Mouse (Mus musculus) liver, embryonic 15.5 days (tissue): Measurements from ENCODE around the gene Fam174b. TPM values are rescaled to one million over a fixed set of nuclear protein-coding genes. Genes with fewer than 3 reads are reported as not detected.

Experiments used
- ATAC-seq: fragments of 200-750 bp; cut with Nextera tagmentation; 2 replicates; pipeline ENCODE4 v1.8.0; 2017; ENCODE audit warnings: moderate number of reproducible peaks, mild to moderate bottlenecking, moderate library complexity; ENCODE audit not compliant: insufficient read depth
- H3K27ac ChIP-seq: fragments of 300-500 bp; sonication (generic); replicated peaks from 2 replicates; pipeline ENCODE4 v1.5.1; 2015; ENCODE audit warnings: mild to moderate bottlenecking, inconsistent platforms
- H3K27me3 ChIP-seq: fragments of 300-500 bp; sonication (generic); 2 replicates; pipeline ENCODE4 v1.6.1; 2015; ENCODE audit warnings: mild to moderate bottlenecking, inconsistent platforms
- H3K36me3 ChIP-seq: fragments of 300-500 bp; sonication (generic); replicated peaks from 2 replicates; pipeline ENCODE4 v1.6.1; 2015; ENCODE audit warnings: moderate library complexity, mild to moderate bottlenecking, inconsistent platforms
- H3K4me1 ChIP-seq: fragments of 300-500 bp; sonication (generic); replicated peaks from 2 replicates; pipeline ENCODE4 v1.6.1; 2015; ENCODE audit warnings: inconsistent platforms
- H3K4me2 ChIP-seq: fragments of 300-500 bp; sonication (generic); 2 replicates; pipeline ENCODE4 v1.6.1; 2015; ENCODE audit warnings: moderate library complexity, mild to moderate bottlenecking, inconsistent platforms
- H3K4me3 ChIP-seq: fragments of 300-500 bp; sonication (generic); replicated peaks from 2 replicates; pipeline ENCODE4 v1.5.1; 2015; ENCODE audit warnings: mild to moderate bottlenecking, inconsistent platforms
- H3K9ac ChIP-seq: fragments of 300-500 bp; sonication (generic); 2 replicates; pipeline ENCODE4 v1.6.1; 2015; ENCODE audit warnings: moderate library complexity, mild to moderate bottlenecking, inconsistent platforms
- H3K9me3 ChIP-seq: fragments of 300-500 bp; sonication (generic); replicated peaks from 2 replicates; pipeline ENCODE4 v1.6.1; 2016; ENCODE audit warnings: inconsistent platforms
- WGBS: fragments of 180-500 bp; shearing (Covaris S2); methylation state at CpG from one replicate; pipeline ENCODE4 v1.1.7; 2015; ENCODE audit warnings: mixed read lengths; ENCODE audit not compliant: insufficient replicate concordance; 5-methylcytosine and 5-hydroxymethylcytosine counted together
- polyA plus RNA-seq: library from polyadenylated mRNA; unstranded; fragments of >200 nt; fragmentation: Nextera tagmentation; extraction: Ambion mirVana; gene quantifications from 2 replicates; pipeline ENCODE4 v1.2.1, GENCODE M21; 2015

Gene Fam174b
- polyA plus RNA-seq, 1 experiment from 2014 or later, result 3.5 TPM

DNA sequence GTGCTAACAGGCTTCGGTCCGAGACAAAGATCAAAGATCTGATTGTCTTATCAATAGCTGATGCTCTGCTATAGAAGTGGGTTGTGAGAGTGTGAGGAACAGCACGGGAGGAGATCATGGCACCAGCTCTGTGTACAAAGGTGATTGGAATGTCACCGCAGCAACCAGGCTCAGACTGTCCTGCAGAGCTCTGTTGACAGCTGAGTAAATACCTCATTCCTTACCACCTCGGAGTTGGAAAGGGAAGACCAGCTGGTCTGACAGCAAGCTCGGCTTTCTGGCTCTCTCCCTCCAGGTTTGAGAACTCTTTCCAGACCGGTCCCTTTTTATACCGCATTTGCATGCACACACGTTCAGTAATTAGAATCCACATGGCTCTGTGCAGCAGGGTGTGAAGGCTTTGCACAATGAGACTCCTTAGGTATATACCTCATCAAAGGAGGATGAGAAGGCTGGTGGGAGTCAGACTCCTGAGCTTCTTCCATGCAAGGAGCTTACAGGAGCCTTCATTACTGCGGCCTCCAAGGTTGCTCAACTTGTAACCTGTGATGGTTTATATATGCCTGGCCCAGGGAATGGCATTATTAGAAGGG is 9.6 kb upstream of the Fam174b start:
- Histone ChIP-seq H3K27ac (no peak overlapping the region), H3K4me2 (no peak overlapping the region), H3K9ac (no peak overlapping the region), H3K27me3 (no peaks in the 10 kb centered on the region), H3K4me1 (no peaks in the 10 kb centered on the region), H3K9me3 (no peaks in the 10 kb centered on the region), H3K4me3 (no peak overlapping the region), H3K36me3 (no peaks in the 10 kb centered on the region)
- no peak for ATAC-seq
- 50% methylated on average over 10 of the region's 10 CpGs for WGBS

GRCm38 (mm10) chr7:73736046-73736445 is 4.1 kb upstream of the Fam174b start:
- 55% methylated on average over 2 of the region's 2 CpGs for WGBS
- Histone ChIP-seq H3K4me2 (no peak overlapping the region), H3K27ac (no peak overlapping the region), H3K27me3 (peaks cover 29% of the 10 kb centered on the region), H3K9me3 (no peaks in the 10 kb centered on the region), H3K9ac (no peak overlapping the region), H3K4me1 (peaks cover 8% of the 10 kb centered on the region), H3K36me3 (no peaks in the 10 kb centered on the region), H3K4me3 (no peak overlapping the region)
- no peak for ATAC-seq

DNA sequence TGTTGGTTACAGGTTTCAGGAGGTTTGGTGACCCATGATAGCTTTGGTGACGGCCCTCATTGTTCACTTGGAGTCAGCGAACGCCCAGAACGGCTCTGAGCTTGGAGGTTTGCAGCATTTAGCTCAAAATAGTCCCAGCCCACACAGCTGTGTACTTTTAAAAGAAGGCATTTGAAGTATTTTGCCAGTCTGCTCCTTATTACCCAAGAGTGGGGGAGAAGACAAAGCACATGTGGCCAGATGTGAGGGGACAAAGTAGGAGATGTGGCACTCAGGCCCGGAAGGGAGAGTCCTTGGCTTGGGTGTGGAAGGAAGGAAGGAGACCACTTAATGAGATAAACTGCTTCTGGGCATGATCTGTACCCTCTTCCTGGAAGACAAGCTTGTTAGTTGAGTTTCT is 1.3 kb downstream of the Fam174b start:
- H3K9ac ChIP-seq, result no peak overlapping the region
- peak overlapping the region; percentile 48; the same call in 1 of the 2 replicates for H3K4me3 ChIP-seq
- no peak overlapping the region for H3K27ac ChIP-seq
- 42% methylated on average over 5 of the region's 5 CpGs for WGBS
- no peaks in the 10 kb centered on the region for H3K9me3 ChIP-seq
- peaks cover 40% of the 10 kb centered on the region for H3K27me3 ChIP-seq
- no peaks in the 10 kb centered on the region for H3K36me3 ChIP-seq
- peaks cover 8% of the 10 kb centered on the region for H3K4me1 ChIP-seq
- no peak for ATAC-seq
- peak overlapping the region; percentile 65; the same call in 1 of the 2 replicates for H3K4me2 ChIP-seq

DNA sequence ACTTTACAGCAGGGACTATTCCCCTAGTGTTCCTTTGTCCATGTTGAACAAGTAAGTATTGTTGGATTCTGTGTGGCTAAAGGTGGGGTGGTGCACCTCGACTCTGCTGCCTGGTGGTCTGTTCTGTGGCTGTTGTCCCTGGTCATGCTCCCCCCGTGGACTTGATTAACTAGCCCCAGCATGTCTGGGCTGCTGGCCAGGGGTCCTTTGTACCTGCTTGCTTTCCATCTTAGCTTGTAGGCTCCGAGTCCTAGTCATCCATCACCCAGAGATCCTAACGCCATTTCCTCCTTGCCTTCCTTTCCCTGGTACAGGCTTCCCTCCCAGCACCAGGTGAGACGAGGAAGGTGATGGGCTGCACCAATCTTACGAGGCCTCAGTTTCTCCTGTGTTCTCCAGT is 1.7 kb downstream of the Fam174b start:
- peaks cover 8% of the 10 kb centered on the region for H3K4me1 ChIP-seq
- no peaks in the 10 kb centered on the region for H3K36me3 ChIP-seq
- ATAC-seq, result no peak
- no peak overlapping the region for H3K4me3 ChIP-seq
- H3K4me2 ChIP-seq, result no peak overlapping the region
- H3K27ac ChIP-seq, result no peak overlapping the region
- no peak overlapping the region for H3K9ac ChIP-seq
- no peaks in the 10 kb centered on the region for H3K9me3 ChIP-seq
- H3K27me3 ChIP-seq, result peaks cover 40% of the 10 kb centered on the region
- 57% methylated on average over 6 of the region's 6 CpGs for WGBS

GRCm38 (mm10) chr7:73743144-73743543 is 3.0 kb downstream of the Fam174b start:
- Histone ChIP-seq H3K4me3 (no peak overlapping the region), H3K27me3 (peaks cover 40% of the 10 kb centered on the region), H3K4me2 (no peak overlapping the region), H3K4me1 (peaks cover 8% of the 10 kb centered on the region), H3K36me3 (no peaks in the 10 kb centered on the region), H3K9ac (no peak overlapping the region), H3K27ac (no peak overlapping the region), H3K9me3 (no peaks in the 10 kb centered on the region)
- no peak for ATAC-seq
- WGBS, result 61% methylated on average over 8 of the region's 8 CpGs

DNA sequence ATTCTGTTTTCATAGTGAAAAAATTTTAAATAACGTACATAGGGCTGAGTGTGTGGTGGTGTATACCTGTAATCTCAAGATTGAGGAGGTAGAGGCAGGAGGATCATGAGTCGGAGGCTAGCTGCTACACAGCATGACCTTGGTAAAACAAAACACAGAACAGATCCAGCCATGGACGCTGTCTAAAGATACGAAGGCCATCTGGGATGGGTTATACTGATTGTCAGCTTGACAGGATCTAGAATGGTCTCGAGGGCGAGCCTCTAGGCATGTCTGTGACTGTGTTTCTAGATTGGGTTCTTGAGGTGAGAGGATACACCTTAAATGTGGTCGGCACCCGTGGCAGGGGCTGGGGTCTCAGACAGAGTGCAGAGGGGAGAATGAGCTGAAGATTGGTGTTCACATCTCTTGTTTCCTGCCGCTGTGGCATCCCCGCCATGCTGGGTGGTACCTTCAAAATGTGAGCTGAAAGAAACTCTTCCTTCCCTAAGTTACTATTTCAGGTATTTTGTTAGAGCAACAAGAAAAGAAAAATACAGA is 3.8 kb downstream of the Fam174b start:
- Histone ChIP-seq H3K27ac (no peak overlapping the region), H3K4me3 (no peak overlapping the region), H3K27me3 (peaks cover 32% of the 10 kb centered on the region), H3K9ac (no peak overlapping the region), H3K9me3 (no peaks in the 10 kb centered on the region), H3K36me3 (no peaks in the 10 kb centered on the region), H3K4me2 (no peak overlapping the region), H3K4me1 (peaks cover 8% of the 10 kb centered on the region)
- ATAC-seq, result no peak
- 74% methylated on average over 10 of the region's 10 CpGs for WGBS

- no peak overlapping the region for H3K4me2 ChIP-seq
- 64% methylated on average over 5 of the region's 5 CpGs for WGBS
- 0 out of 2 replicates have a peak, but pooled peaks cover under 1% of the 10 kb centered on the region for H3K4me1 ChIP-seq
- no peak overlapping the region for H3K9ac ChIP-seq
- H3K27me3 ChIP-seq, result peaks cover 12% of the 10 kb centered on the region
- H3K9me3 ChIP-seq, result no peaks in the 10 kb centered on the region
- H3K36me3 ChIP-seq, result no peaks in the 10 kb centered on the region
- no peak for ATAC-seq
- H3K4me3 ChIP-seq, result no peak overlapping the region
- H3K27ac ChIP-seq, result no peak overlapping the region
Measured at GRCm38 (mm10) chr7:73745903-73746302, 5.8 kb downstream of the Fam174b start.

- Histone ChIP-seq H3K27me3 (peaks cover 3% of the 10 kb centered on the region), H3K36me3 (no peaks in the 10 kb centered on the region), H3K4me3 (no peak overlapping the region), H3K9me3 (no peaks in the 10 kb centered on the region), H3K4me1 (no peaks in the 10 kb centered on the region), H3K9ac (no peak overlapping the region), H3K4me2 (no peak overlapping the region), H3K27ac (no peak overlapping the region)
- 43% methylated on average over 4 of the region's 4 CpGs for whole genome bisulfite sequencing
- no peak for ATAC-seq
Measured at GRCm38 (mm10) chr7:73746836-73747235, 6.7 kb downstream of the Fam174b start.

GRCm38 (mm10) chr7:73747531-73747930 is 7.4 kb downstream of the Fam174b start:
- no peaks in the 10 kb centered on the region for H3K36me3 ChIP-seq
- H3K4me2 ChIP-seq, result no peak overlapping the region
- H3K27ac ChIP-seq, result no peak overlapping the region
- ATAC-seq, result no peak
- no peak overlapping the region for H3K9ac ChIP-seq
- H3K9me3 ChIP-seq, result no peaks in the 10 kb centered on the region
- 56% methylated on average over 3 of the region's 3 CpGs for WGBS
- no peaks in the 10 kb centered on the region for H3K27me3 ChIP-seq
- H3K4me3 ChIP-seq, result no peak overlapping the region
- no peaks in the 10 kb centered on the region for H3K4me1 ChIP-seq

- Histone ChIP-seq H3K4me1 (no peaks in the 10 kb centered on the region), H3K4me3 (no peak overlapping the region), H3K9ac (no peak overlapping the region), H3K27me3 (no peaks in the 10 kb centered on the region), H3K9me3 (no peaks in the 10 kb centered on the region), H3K27ac (no peak overlapping the region), H3K36me3 (no peaks in the 10 kb centered on the region), H3K4me2 (no peak overlapping the region)
- WGBS, result 67% methylated on average over 5 of the region's 5 CpGs
- no peak for ATAC-seq
Measured at GRCm38 (mm10) chr7:73748437-73749108, 8.5 kb downstream of the Fam174b start.

DNA sequence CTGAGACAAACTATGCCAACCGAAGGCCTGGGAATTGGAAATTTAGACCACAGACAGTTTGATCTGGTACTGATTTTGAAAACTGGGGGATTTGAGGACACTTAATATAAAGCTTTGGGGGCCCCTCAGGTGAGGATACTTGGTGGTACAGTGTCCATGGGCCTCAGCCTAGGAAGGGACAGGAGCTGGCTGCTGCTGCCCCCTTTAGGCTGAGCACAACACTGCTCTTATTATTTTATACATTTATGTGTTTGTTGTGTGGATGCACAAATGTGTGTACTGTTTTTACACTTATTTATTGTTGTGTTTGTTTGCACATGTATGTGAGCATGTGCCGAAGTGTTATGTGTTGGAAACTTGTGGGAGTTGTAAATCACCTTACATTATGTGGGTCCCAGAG is 9.2 kb downstream of the Fam174b start:
- Histone ChIP-seq H3K4me2 (no peak overlapping the region), H3K4me1 (no peaks in the 10 kb centered on the region), H3K9me3 (no peaks in the 10 kb centered on the region), H3K27ac (no peak overlapping the region), H3K36me3 (no peaks in the 10 kb centered on the region), H3K27me3 (no peaks in the 10 kb centered on the region), H3K9ac (no peak overlapping the region), H3K4me3 (no peak overlapping the region)
- WGBS, result 62% methylated on average over 2 of the region's 2 CpGs
- no peak for ATAC-seq
